Mouse (Mus musculus) megakaryocyte progenitor cell, adult 5-6 weeks (primary cell): ENCODE measurements at regions not wholly inside any gene's neighbourhood (a gene's known extent, or its start where the extent isn't known, plus 50 kb on each side); places are given as distances from the start of the nearest gene placed in this dataset.
A peak's percentile ranks its signal among the peaks of the same experiment; 100 is the strongest.

Experiments
- ATAC-seq: replicated peaks from 2 replicates; pipeline ENCODE4 v1.8.0; 2016; ENCODE audit warnings: mild to moderate bottlenecking, moderate TSS enrichment, inconsistent platforms; ENCODE audit not compliant: poor library complexity

- ATAC-seq, result no peak
Observed at GRCm38 (mm10) chr12:106567116-106567515, 557.1 kb downstream of the Vrk1 start.

- ATAC-seq, result no peak
Observed at GRCm38 (mm10) chr12:106568541-106569085, 558.6 kb downstream of the Vrk1 start.

DNA sequence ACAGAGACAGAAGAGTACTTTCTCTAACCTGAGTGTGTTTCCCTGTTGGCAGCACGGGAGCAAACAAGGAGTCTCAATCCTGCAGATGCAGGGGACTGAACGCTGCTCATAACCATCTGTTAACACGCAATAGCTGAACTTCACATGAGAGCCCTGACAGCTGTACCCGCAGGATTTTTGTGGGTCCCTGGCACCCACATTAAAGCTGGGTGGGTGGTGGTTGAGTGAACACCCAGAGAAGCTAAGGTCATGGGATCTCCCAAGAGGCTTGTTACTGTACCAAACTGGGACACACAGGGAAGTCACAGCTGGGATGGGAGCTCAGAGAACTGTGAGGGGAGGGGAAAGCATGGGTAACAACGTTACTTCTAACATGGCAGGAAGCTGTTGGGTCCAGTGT is 562.9 kb downstream of the Vrk1 start:
- no peak for ATAC-seq

GRCm38 (mm10) chr12:106582760-106583159 is 572.7 kb downstream of the Vrk1 start:
- ATAC-seq, result no peak

- no peak for ATAC-seq
Observed at GRCm38 (mm10) chr12:106585626-106586025, 575.6 kb downstream of the Vrk1 start.

- ATAC-seq, result no peak
Observed at GRCm38 (mm10) chr12:106592686-106593085, 582.7 kb downstream of the Vrk1 start.

- no peak for ATAC-seq
Observed at GRCm38 (mm10) chr12:106597636-106598035, 587.6 kb downstream of the Vrk1 start.

- no peak for ATAC-seq
Observed at GRCm38 (mm10) chr12:106607240-106607639, 597.2 kb downstream of the Vrk1 start.

- no peak for ATAC-seq
Observed at GRCm38 (mm10) chr12:106607655-106608337, 597.8 kb downstream of the Vrk1 start.

- ATAC-seq, result no peak
Observed at GRCm38 (mm10) chr12:106618684-106619083, 608.7 kb downstream of the Vrk1 start.

DNA sequence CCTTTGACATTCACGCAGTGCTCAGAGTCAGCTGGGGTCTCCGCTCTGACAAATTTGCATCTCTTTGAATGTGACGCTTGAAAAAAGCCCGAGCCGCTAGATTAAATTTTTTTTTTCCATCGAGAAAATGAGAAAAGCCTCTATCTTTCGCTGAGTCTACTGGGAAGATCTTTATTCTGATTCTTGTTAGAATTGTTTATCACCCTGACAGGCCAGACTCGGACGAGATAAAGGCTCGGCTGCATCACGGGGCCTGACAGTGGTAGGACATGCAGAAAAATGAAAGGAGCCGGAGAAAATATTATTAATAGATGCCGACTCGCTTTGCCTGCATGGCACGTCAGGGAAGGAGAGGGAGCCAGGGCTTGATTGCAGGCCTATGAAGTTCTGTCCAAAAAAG is 616.8 kb downstream of the Vrk1 start:
- no peak for ATAC-seq

DNA sequence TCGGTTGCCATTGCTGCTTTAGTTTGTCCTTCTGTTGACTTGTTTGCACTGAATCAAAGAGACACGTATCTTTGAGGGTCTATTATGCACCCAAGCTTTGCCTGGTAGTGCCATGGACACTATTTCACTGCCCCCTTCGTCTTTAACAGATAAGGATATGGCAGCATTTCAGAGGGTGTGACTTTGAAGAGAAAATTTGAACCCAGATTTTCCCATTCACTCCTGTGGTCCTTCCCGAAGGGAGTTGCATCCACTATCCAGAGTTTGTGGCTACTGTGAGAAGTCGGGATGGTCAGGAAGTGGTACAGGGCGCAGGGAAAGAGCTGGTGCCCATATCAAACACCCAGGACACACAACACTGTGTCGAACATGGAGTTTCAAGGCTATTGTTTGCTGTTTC is 622.5 kb downstream of the Vrk1 start:
- no peak for ATAC-seq

DNA sequence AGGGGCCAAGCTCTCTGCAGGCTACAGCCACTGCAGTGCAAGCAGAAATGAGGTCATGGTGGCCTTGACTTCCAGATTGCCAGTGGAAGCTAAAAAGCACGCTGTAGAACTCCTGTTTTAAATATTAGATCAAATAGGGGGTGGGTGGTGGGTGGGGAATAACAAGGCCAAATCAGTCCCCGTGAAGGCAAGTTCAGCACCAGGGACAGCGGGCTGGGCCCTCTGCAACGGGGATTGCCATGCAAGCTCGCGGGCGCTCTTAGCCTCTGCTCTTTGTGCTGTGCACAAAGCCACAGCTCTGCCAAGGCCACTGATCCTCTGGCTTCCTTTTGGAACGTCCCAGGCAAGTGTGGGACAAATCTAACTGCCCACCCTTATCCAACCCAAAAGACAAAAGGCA is 623.1 kb downstream of the Vrk1 start:
- no peak for ATAC-seq

GRCm38 (mm10) chr12:106658317-106658716 is 648.3 kb downstream of the Vrk1 start:
- ATAC-seq, result peak; percentile 69

DNA sequence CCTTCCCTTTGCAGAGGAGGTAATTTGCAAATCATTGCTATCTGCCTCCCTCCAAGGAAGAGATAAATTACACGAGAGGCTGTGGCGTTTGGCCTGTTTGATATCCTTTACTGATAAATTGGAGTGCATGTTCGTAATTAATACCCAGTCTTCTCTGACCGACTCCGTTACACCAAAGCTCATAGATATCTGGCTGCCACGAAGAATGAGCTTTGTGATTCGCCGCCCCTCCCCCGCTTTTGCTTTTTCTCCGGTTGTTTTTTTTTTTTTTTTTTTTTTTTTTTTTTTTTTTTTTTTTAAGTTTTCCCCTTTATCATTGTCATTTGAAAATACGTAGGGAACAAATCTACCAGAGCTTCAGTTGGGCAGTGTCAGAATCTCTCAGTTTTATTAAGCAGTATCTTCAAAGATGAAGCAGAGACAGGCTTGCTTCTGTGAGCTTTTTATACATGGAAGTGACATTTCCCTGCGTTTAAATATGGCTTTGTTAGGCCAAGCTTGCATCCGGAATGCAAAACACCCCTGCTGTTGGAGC is 663.3 kb downstream of the Vrk1 start:
- ATAC-seq, result no peak

- no peak for ATAC-seq
Observed at GRCm38 (mm10) chr12:106674741-106675140, 664.7 kb downstream of the Vrk1 start.

- no peak for ATAC-seq
Observed at GRCm38 (mm10) chr12:106676136-106676535, 666.1 kb downstream of the Vrk1 start.

DNA sequence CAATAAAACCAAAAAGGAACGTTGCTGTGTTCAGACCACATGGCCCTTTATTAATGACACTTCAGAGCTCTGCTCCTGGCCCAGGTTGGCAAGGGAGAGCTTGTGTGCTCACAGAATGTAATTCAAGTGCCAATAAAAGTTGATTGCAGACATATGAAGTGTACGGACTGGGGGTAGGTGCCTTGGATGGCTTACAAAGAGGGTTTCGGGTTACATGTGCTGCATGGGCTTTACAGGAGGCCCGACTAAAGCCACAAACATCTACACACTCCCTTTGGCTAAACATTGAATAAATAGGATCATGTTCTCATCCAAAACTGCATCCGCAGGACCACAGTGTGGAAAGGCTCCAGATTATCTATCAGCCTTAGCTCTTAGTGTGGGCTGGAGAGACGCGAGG is 666.5 kb downstream of the Vrk1 start:
- no peak for ATAC-seq

DNA sequence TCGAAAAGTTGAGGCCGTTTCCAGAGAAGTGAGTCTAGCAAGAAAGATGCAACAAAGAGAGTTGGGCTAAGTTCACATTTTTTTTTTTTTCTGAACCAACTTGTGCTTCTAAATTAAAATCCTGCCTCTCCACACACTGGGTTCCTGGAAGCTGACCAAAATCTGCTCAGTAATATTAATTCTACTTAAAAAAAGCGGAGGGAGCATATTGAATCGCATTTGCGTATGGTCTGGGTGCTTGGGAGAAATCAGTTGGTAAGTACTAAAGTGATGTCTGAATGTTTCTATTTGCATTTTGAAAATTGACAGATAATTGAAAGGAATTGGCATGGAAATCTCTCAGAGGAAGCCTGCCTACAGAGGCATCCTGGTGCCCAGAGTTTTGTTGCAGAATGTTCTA is 676.0 kb downstream of the Vrk1 start:
- no peak for ATAC-seq

DNA sequence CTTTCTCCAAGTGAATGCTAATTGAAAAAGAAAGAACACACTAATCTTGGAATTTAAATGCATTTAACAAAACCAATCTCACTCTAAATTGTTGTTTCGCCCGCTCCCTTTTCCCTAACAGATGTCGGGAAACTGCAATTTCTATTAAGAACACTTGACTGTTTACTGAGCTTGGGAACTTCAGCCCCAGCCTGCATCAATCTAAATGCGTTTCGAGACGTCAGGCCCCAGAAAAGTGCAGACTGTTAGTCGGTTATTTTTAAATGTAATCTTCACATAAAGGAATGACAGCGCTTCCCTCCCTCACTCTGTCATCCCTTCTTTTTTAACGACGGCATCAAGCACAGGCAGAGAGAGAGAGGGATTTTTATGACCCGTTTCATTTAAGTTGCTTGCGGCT is 677.7 kb downstream of the Vrk1 start:
- no peak for ATAC-seq

DNA sequence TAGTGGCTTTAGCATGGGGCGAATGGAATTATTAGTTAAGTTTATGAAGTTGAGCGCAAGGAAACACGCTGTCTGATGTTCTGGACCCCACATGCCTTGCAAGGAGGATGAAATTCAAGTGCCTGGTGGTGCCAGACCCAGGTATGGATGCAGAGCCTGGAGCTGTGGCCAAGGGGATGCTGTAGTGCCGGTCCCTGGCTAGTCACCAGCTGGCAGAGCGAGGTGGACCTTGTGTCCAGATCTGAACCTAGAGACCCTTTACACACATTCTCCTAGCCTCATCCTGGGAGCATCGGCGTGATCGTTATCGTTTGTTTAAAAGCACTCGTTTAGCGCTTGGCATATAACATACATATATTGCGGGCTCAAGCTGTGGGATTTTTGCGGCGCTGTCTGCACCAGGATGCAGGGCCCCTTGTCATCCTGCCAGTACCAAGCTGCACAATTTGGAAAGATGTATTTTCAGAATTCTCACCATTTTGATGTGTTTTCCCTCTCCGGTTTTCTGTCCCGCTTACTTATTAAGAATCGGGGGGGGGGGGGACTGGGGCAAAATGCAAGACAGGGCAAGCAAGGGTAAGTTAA is 678.2 kb downstream of the Vrk1 start:
- ATAC-seq, result no peak

- ATAC-seq, result no peak
Observed at GRCm38 (mm10) chr12:106702958-106703357, 692.9 kb downstream of the Vrk1 start.
